Mouse (Mus musculus) ES-Bruce4 (cell line): Measurements from ENCODE around the gene 4930564D02Rik.

Source experiments
- CTCF ChIP-seq: IDR thresholded peaks from one replicate; pipeline ENCODE4 v1.8.1; 2011; ENCODE audit warnings: low read depth, low read length
- EP300 ChIP-seq: IDR thresholded peaks from 2 replicates; pipeline ENCODE4 v1.6.1; 2011; ENCODE audit warnings: low read depth, low read length; ENCODE audit not compliant: insufficient read depth

GRCm38 (mm10) chr3:105071251-105071650 lies 4.6 kb downstream of the 4930564D02Rik start:
- TF ChIP-seq CTCF (no peak), EP300 (no peak)
